Mouse (Mus musculus) ES-E14 (cell line): ENCODE measurements around the gene Pigv. TPM values are rescaled to one million over a fixed set of nuclear protein-coding genes. Genes with fewer than 3 reads are reported as not detected.

Experiments used
- DNase-seq: peaks from one replicate; pipeline ENCODE4 v3.0.0-alpha.2; 2013; ENCODE audit warnings: low read depth, low spot score
- H3K27ac ChIP-seq: 2 replicates; pipeline ENCODE4 v1.5.1; 2012; ENCODE audit warnings: low read depth, mild to moderate bottlenecking, low read length, moderate library complexity, mixed read lengths; ENCODE audit not compliant: poor library complexity, insufficient read depth, severe bottlenecking
- H3K36me3 ChIP-seq: 2 replicates; pipeline ENCODE4 v1.6.1; 2012; ENCODE audit warnings: mild to moderate bottlenecking, low read length, moderate library complexity, mixed read lengths; ENCODE audit not compliant: control insufficient read depth, poor library complexity, insufficient read depth, severe bottlenecking
- H3K4me1 ChIP-seq, 2 experiments: fragments of 150-350 bp in 1 of 2; sonication (generic) in 1 of 2; 2 replicates each; pipeline ENCODE4 v1.6.1; 2012; ENCODE audit warnings: low read length in 2 of 2, mild to moderate bottlenecking in 1 of 2, mixed read lengths in 1 of 2; ENCODE audit not compliant: control insufficient read depth in 2 of 2, insufficient read depth in 2 of 2, poor library complexity in 1 of 2
- H3K4me3 ChIP-seq, 2 experiments: fragments of 150-350 bp in 1 of 2; sonication (generic) in 1 of 2; 2 replicates each; pipeline ENCODE4 v1.5.1; 2012; ENCODE audit warnings: low read length in 2 of 2, low read depth in 1 of 2, mild to moderate bottlenecking in 1 of 2, mixed read lengths in 1 of 2; ENCODE audit not compliant: insufficient read depth in 1 of 2, poor library complexity in 1 of 2, severe bottlenecking in 1 of 2
- H3K9ac ChIP-seq: 2 replicates; pipeline ENCODE4 v1.6.1; 2012; ENCODE audit warnings: low read depth, mild to moderate bottlenecking, low read length, mixed read lengths; ENCODE audit not compliant: poor library complexity, insufficient read depth, severe bottlenecking
- H3K9me3 ChIP-seq: fragments of 150-350 bp; sonication (generic); 2 replicates; pipeline ENCODE4 v1.6.1; 2012; ENCODE audit warnings: low read depth, mild to moderate bottlenecking, low read length; ENCODE audit not compliant: control insufficient read depth, insufficient read depth
- CHD2 ChIP-seq: IDR thresholded peaks from 2 replicates; pipeline ENCODE4 v1.6.1; 2014; ENCODE audit warnings: mild to moderate bottlenecking, low read depth, low read length, inconsistent platforms
- HCFC1 ChIP-seq: IDR thresholded peaks from 2 replicates; pipeline ENCODE4 v1.6.1; 2012; ENCODE audit warnings: low read length, inconsistent platforms, borderline replicate concordance; ENCODE audit not compliant: insufficient read depth
- MAFK ChIP-seq: IDR thresholded peaks from 2 replicates; pipeline ENCODE4 v1.6.1; 2014; ENCODE audit warnings: mild to moderate bottlenecking, low read depth, low read length, inconsistent platforms; ENCODE audit not compliant: insufficient read depth
- ZC3H11A ChIP-seq: IDR thresholded peaks from 2 replicates; pipeline ENCODE4 v1.6.1; 2012; ENCODE audit warnings: low read depth, mild to moderate bottlenecking, inconsistent platforms, low read length, borderline replicate concordance
- ZNF384 ChIP-seq: IDR thresholded peaks from 2 replicates; pipeline ENCODE4 v1.6.1; 2012; ENCODE audit warnings: low read depth, low read length, inconsistent platforms
- in situ Hi-C, 2 experiments: fragments of 600-800 bp; cut with MboI; formaldehyde crosslinking; loops; one replicate each; pipeline ENCODE4 v1.15.1; 2025; ENCODE audit warnings: low sequenced_read_pairs in 2 of 2, inconsistent platforms in 1 of 2; ENCODE audit not compliant: unreplicated experiment in 2 of 2
- total RNA-seq: library from RNA; depleted of rRNA; stranded (reverse); fragments of 300-350 nt; gene quantifications from 2 replicates; pipeline ENCODE4 v1.2.3, GENCODE M21; 2012

Gene Pigv
- total RNA-seq, 1 experiment: 11.6 TPM

GRCm38 (mm10) chr4:133665118-133665517 is 7.3 kb downstream of the Pigv start:
- peak overlapping the region; percentile 56; the same call in 1 of the 2 replicates for H3K9ac ChIP-seq
- DNase-seq: no peak
- TF ChIP-seq HCFC1 (no peak), ZNF384 (no peak), MAFK (no peak), ZC3H11A (no peak), CHD2 (no peak)
- H3K27ac ChIP-seq: peak overlapping the region; percentile 6; the same call in 1 of the 2 replicates
- peaks cover 7% of the 10 kb centered on the region for H3K36me3 ChIP-seq
- peak overlapping the region; percentile 41 to 50 for H3K4me3 ChIP-seq
- H3K9me3 ChIP-seq: no peaks in the 10 kb centered on the region
- H3K4me1 ChIP-seq: peaks cover 12 to 23% of the 10 kb centered on the region in 2 experiments; a peak in 3 of 4 replicates
- in situ Hi-C loops: no loop called here

GRCm38 (mm10) chr4:133662945-133663344 is 9.5 kb downstream of the Pigv start:
- H3K9ac ChIP-seq: peak overlapping the region; percentile 66; the same call in 1 of the 2 replicates

GRCm38 (mm10) chr4:133662421-133662820 is 10.0 kb downstream of the Pigv start:
- in situ Hi-C loops: loop anchor here in 1 of 2 experiments (5.0 kb wide), 1 partner anchor 165 kb away; no protein-coding TSS in a partner anchor
- peak overlapping the region; percentile 89; the same call in 1 of the 2 replicates for H3K27ac ChIP-seq

More at GRCm38 (mm10) chr4:133662945-133663344, 9.5 kb downstream of the Pigv start:
- Histone ChIP-seq H3K9me3 (no peaks in the 10 kb centered on the region), H3K4me3 (peak overlapping the region in 1 of 2 experiments; percentile 47; a peak in 2 of 4 replicates), H3K27ac (peak overlapping the region; percentile 39; the same call in 1 of the 2 replicates), H3K4me1 (peaks cover 15 to 21% of the 10 kb centered on the region in 2 experiments; a peak in 3 of 4 replicates), H3K36me3 (peaks cover 2% of the 10 kb centered on the region; the same call in 1 of the 2 replicates)
- TF ChIP-seq MAFK (no peak), CHD2 (no peak)
- in situ Hi-C loops: loop anchor here in 1 of 2 experiments (5.0 kb wide), 1 partner anchor 164 kb away; no protein-coding TSS in a partner anchor
- DNase-seq: no peak

GRCm38 (mm10) chr4:133660193-133661155 is 12.0 kb downstream of the Pigv start:
- H3K27ac ChIP-seq: peak overlapping the region; percentile 100
- in situ Hi-C loops: loop anchor here in 1 of 2 experiments (5.0 kb wide), 1 partner anchor 167 kb away; no protein-coding TSS in a partner anchor
- H3K36me3 ChIP-seq: peaks cover 2% of the 10 kb centered on the region; the same call in 1 of the 2 replicates
- peaks cover 16 to 22% of the 10 kb centered on the region in 2 experiments; a peak in 3 of 4 replicates for H3K4me1 ChIP-seq
- H3K4me3 ChIP-seq: peak overlapping the region; percentile 26 to 59
- TF ChIP-seq HCFC1 (no peak; the same call in 1 of the 2 replicates), ZNF384 (peak; percentile 97), CHD2 (0 out of 2 replicates have a peak, but pooled peaks have one; percentile 19), ZC3H11A (no peak), MAFK (no peak; the same call in 1 of the 2 replicates)
- H3K9me3 ChIP-seq: no peaks in the 10 kb centered on the region
- peak; percentile 82 for DNase-seq
- H3K9ac ChIP-seq: peak overlapping the region; percentile 85

More at GRCm38 (mm10) chr4:133662421-133662820, 10.0 kb downstream of the Pigv start:
- peaks cover 20 to 21% of the 10 kb centered on the region in 2 experiments for H3K4me1 ChIP-seq
- peak overlapping the region in 1 of 2 experiments; percentile 47; a peak in 2 of 4 replicates for H3K4me3 ChIP-seq
- H3K9ac ChIP-seq: peak overlapping the region; percentile 66; the same call in 1 of the 2 replicates
- TF ChIP-seq MAFK (no peak), HCFC1 (no peak), ZC3H11A (no peak), CHD2 (no peak), ZNF384 (no peak)
- H3K36me3 ChIP-seq: peaks cover 2% of the 10 kb centered on the region; the same call in 1 of the 2 replicates
- no peak for DNase-seq
- H3K9me3 ChIP-seq: no peaks in the 10 kb centered on the region
